Mouse (Mus musculus) intestine, embryonic 15.5 days (tissue): ENCODE measurements around the gene Gm14443. TPM values are rescaled to one million over a fixed set of nuclear protein-coding genes. Genes with fewer than 3 reads are reported as not detected.
"Not testable (repeated sequence)": the region's sequence is repeated elsewhere in the genome, so short reads cannot be mapped to it uniquely, and the experiment has no call there.

Experiments used
- ATAC-seq: fragments of 200-750 bp; cut with Nextera tagmentation; 2 replicates; pipeline ENCODE4 v1.8.0; 2017; ENCODE audit warnings: moderate TSS enrichment, moderate library complexity
- H3K27ac ChIP-seq: fragments of 300-500 bp; sonication (generic); 2 replicates; pipeline ENCODE4 v1.5.1; 2015; ENCODE audit warnings: mild to moderate bottlenecking, inconsistent platforms
- H3K27me3 ChIP-seq: fragments of 300-500 bp; sonication (generic); replicated peaks from 2 replicates; pipeline ENCODE4 v1.6.1; 2015; ENCODE audit warnings: inconsistent platforms
- H3K36me3 ChIP-seq: fragments of 300-500 bp; sonication (generic); 2 replicates; pipeline ENCODE4 v1.6.1; 2015; ENCODE audit warnings: inconsistent platforms
- H3K4me1 ChIP-seq: fragments of 300-500 bp; sonication (generic); replicated peaks from 2 replicates; pipeline ENCODE4 v1.6.1; 2015; ENCODE audit warnings: inconsistent platforms
- H3K4me2 ChIP-seq: fragments of 300-500 bp; sonication (generic); replicated peaks from 2 replicates; pipeline ENCODE4 v1.6.1; 2015; ENCODE audit warnings: mild to moderate bottlenecking, inconsistent platforms
- H3K4me3 ChIP-seq: fragments of 300-500 bp; sonication (generic); replicated peaks from 2 replicates; pipeline ENCODE4 v1.5.1; 2015; ENCODE audit warnings: inconsistent platforms
- H3K9ac ChIP-seq: fragments of 300-500 bp; sonication (generic); 2 replicates; pipeline ENCODE4 v1.6.1; 2015; ENCODE audit warnings: inconsistent platforms
- H3K9me3 ChIP-seq: fragments of 300-500 bp; sonication (generic); 2 replicates; pipeline ENCODE4 v1.6.1; 2016; ENCODE audit warnings: inconsistent platforms
- WGBS: fragments of 180-500 bp; shearing (Covaris S2); methylation state at CpG from one replicate; pipeline ENCODE4 v1.1.7; 2015; 5-methylcytosine and 5-hydroxymethylcytosine counted together
- polyA plus RNA-seq: library from polyadenylated mRNA; unstranded; fragments of >200 nt; fragmentation: Nextera tagmentation; extraction: Ambion mirVana; gene quantifications from 2 replicates; pipeline ENCODE4 v1.2.1, GENCODE M21; 2015

The Gm14443 gene
- 0.53 and 0.59 TPM in 2 replicates for polyA plus RNA-seq

DNA sequence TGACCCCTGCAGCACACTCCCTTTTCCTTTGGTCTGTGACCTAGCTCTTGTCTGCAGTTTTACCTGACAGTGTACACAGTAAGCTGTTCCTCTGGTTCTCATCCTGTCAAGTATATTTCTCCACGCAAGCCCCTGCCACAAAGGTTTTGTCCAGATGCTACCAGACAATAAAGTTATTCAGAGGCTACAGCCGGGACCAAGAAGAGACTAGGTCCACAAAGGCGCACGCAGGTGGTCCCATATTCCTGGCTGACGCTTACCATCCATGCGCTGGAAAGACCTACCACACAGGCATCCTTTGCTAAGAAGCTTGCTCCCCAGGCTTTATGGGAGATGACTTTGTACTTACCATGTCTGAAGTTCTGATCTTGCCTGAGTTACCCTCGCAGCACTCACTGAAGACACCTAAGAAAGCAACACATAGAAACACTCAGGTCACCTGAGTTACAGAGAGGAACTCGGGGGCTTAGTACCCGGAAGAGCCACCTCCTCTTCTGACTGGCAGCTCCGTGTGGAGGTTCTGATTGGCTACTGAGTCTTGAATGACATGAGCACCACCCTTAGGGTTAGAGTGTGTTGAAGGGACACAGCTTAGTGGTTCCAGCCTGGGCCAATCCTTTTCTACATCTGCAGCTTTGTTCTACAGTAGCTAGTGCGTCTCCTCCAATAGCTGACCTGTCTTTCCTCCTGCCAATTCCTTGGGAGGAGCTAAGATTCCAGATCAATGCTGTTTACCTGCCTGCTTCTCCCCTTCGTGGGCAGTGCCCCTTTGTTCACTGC lies at the start of gene Gm14443:
Gene Gm14443, minus strand, starts transcription at position 471 of the 780 bp plus-strand sequence.
- not testable (repeated sequence) for ATAC-seq, H3K4me2 ChIP-seq, H3K27ac ChIP-seq, H3K4me3 ChIP-seq, H3K9ac ChIP-seq, H3K27me3 ChIP-seq, H3K9me3 ChIP-seq, H3K36me3 ChIP-seq, H3K4me1 ChIP-seq
- 73% methylated on average over 12 of the region's 12 CpGs for WGBS

DNA sequence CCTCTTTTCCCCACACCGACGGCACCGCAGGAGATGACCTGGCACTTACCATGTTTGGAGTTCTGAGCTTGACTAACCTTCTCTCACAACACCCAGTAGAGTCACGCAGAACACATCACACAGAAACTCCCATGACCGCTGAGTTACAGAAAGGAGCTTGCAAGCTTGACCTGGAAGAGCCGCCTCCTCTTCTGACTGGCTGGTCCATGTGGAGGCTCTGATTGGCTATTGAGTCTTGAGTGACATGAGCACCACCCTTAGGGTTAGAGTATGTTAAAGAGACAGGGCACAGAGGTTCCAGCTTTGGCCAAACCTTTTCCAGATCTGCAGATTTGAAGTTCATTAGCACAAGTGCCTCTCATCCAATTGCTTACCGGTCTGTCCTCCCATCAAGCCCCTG lies 31.1 kb upstream of the Gm14443 start, which contains the start of gene Gm14391:
Gene Gm14391, minus strand, starts transcription at position 186 of the 400 bp plus-strand sequence.
- H3K4me2 ChIP-seq, H3K9me3 ChIP-seq, H3K9ac ChIP-seq, H3K27ac ChIP-seq, H3K4me1 ChIP-seq, H3K4me3 ChIP-seq, ATAC-seq, H3K36me3 ChIP-seq, H3K27me3 ChIP-seq: not testable (repeated sequence)
- no CpG with 5 or more reads among the region's 7 CpGs for WGBS

DNA sequence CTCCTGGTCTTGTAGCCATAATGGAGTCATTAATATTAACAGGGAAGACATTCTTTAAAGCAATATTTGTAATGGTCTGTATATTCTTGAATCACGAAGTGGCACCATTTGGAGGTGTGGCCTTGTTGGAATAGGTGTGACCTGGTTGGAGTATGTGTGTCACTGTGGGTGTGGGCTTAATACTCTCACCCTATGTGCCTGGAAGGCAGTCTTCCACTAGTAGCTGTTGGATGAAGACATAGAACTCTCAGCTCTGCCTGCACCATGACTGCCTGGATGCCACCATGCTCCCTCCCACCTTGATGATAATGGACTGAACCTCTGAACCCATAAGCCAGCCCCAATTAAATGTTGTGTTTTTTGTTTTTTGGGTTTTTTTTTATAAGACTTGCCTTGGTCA lies 3.3 kb upstream of the Gm14443 start:
- H3K36me3 ChIP-seq, H3K4me3 ChIP-seq, H3K4me1 ChIP-seq, H3K27ac ChIP-seq, H3K9me3 ChIP-seq, H3K27me3 ChIP-seq, ATAC-seq, H3K9ac ChIP-seq, H3K4me2 ChIP-seq: not testable (repeated sequence)
- WGBS, result 43% methylated on average over 1 of the region's 1 CpGs

DNA sequence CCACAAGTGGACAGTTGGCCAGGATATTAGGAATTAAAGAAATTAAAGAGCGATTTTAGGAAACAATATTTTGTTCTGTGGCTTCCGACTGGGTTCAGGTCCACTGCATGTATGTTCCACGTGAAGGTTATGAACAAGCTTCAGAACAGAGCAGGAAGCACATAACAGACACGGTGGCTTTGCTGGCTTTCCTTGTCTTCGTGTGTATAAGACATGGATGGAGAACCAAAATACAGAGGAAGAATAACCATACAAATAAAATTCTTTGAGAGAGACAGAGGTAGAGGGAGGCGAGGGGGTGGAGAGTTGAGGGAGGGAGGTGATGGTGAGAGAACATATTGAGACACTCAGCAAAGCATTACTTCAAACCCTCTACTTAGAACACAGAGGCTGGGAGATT lies 641 bp upstream of the Gm14443 start:
- Histone ChIP-seq H3K27ac (no peak overlapping the region), H3K9me3 (no peaks in the 10 kb centered on the region), H3K9ac (no peak overlapping the region), H3K36me3 (no peaks in the 10 kb centered on the region), H3K4me2 (no peak overlapping the region), H3K4me1 (no peaks in the 10 kb centered on the region), H3K4me3 (no peak overlapping the region), H3K27me3 (no peaks in the 10 kb centered on the region)
- 84% methylated on average over 6 of the region's 6 CpGs for WGBS
- ATAC-seq, result no peak

DNA sequence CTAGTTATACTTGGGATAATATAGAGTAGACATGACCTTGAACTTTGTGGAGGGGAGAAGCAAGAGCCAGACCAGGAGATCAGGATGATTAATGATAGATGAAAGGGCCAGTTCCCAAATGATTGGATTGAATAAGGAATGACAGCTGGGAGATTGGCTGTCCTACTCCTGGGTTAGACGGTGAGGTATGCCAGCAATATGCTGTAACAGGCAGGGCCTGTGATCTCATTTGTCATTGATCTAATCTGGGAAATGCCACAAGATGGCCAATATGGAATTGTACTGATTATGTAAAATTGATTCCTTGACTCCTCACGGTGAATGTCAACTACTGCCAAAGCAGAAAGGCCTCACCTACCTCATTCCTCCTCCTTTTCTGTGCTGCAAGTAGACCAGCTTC lies 1.6 kb downstream of the Gm14443 start:
- H3K36me3 ChIP-seq, H3K4me2 ChIP-seq, H3K27me3 ChIP-seq, H3K27ac ChIP-seq, ATAC-seq, H3K4me3 ChIP-seq, H3K4me1 ChIP-seq, H3K9me3 ChIP-seq, H3K9ac ChIP-seq: not testable (repeated sequence)
- 87% methylated on average over 2 of the region's 2 CpGs for whole genome bisulfite sequencing

DNA sequence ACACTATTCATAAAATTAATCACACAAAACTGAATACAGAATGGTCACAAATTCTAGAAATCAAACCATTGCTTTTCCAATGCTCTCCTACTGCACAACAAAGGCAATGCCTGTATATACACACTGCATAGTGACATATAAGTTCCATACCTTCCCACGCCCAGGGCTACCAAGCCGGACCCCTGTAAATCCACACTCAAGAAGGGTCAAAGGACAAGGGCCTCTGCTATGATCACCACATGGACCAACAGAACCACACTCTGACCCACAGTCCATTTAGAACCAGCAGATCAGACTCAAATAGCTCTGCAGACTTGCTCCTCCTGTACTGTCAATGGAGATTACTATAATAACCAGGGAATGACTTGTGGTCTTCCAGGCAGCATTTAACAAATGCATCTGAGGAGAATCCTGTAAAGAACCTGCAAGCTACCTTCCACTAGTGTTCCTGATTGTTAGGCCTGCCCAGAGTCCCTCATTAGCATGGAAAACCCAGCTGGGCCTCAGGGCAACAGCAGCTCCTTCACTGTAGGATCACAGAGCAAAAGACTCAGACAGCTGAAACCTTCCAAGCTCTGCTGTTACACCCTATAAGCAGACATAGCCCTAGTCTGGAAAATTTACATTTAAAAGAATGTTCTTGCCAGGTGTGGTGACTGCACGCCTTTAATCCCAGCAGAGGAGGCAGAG lies 2.6 kb downstream of the Gm14443 start:
- not testable (repeated sequence) for ATAC-seq, H3K4me2 ChIP-seq, H3K4me3 ChIP-seq, H3K9me3 ChIP-seq, H3K27ac ChIP-seq, H3K27me3 ChIP-seq, H3K36me3 ChIP-seq, H3K4me1 ChIP-seq, H3K9ac ChIP-seq
- WGBS, result 89% methylated on average over 3 of the region's 3 CpGs

DNA sequence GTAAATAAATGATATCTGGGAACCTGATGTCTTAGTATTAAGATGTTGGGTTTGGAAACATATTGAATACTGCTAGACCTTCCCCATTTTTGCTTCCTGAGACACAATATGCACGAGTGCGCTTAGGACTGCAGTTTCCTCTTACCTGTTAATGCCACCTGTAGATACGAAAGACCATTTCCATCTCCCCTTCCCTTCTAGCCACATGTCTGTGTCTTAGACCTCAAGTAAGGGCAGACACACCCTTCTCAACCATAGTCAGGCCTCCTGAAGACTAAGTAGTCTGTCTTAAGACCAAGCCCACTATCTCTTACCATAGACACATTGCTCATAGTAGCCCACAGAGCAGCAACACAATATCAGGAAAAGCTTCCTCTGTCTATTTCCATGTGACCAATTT lies 3.5 kb downstream of the Gm14443 start:
- 87% methylated on average over 3 of the region's 3 CpGs for WGBS
- ATAC-seq, result no peak
- H3K27me3 ChIP-seq, result no peaks in the 10 kb centered on the region
- no peaks in the 10 kb centered on the region for H3K36me3 ChIP-seq
- no peaks in the 10 kb centered on the region for H3K9me3 ChIP-seq
- no peak overlapping the region for H3K4me3 ChIP-seq
- H3K4me1 ChIP-seq, result no peaks in the 10 kb centered on the region
- no peak overlapping the region for H3K9ac ChIP-seq
- H3K4me2 ChIP-seq, result no peak overlapping the region
- H3K27ac ChIP-seq, result no peak overlapping the region

DNA sequence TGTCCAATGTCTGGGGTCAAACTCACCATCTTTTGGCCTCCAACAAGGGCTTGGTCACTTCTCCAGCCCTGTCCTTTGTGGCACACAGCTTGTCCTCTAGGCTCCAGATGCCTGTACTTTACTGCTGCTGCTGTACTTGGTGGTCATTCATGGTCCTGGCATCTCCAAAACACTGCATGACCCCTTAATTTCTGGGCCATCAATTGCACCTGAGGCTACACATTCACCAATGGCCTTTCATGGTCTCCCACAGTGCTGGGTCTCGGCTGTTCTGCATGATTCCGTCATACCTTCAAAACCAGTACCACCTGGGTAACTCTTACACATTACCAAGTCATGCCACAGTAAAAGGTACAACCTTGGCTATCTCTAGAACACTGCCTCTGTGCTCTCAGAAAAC lies 8.8 kb downstream of the Gm14443 start:
- not testable (repeated sequence) for H3K4me1 ChIP-seq, ATAC-seq, H3K27me3 ChIP-seq, H3K4me2 ChIP-seq, H3K27ac ChIP-seq, H3K9ac ChIP-seq, H3K4me3 ChIP-seq, H3K36me3 ChIP-seq, H3K9me3 ChIP-seq
- WGBS, result 77% methylated on average over 2 of the region's 2 CpGs

DNA sequence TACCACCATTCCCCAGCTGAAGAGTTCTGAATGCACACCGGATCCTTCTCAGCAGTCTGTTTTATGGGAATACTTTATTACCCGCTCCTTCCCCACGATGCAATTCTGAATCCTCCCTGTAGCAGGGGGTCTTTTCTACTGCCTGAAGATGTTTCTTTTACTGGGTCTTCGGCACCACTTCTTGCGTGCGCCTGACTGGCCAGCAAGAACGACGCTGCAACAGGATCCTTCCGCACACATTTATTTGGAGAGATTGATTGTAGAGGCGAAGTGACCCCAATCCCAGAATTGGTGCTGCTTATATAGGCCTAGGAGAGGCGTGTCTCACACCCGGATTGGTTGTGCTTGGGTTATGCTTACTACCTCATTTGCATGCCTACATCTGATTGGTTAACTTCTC lies 10.6 kb downstream of the Gm14443 start:
- not testable (repeated sequence) for H3K27ac ChIP-seq, H3K4me2 ChIP-seq, H3K9me3 ChIP-seq, H3K36me3 ChIP-seq, H3K27me3 ChIP-seq, ATAC-seq, H3K4me3 ChIP-seq, H3K4me1 ChIP-seq, H3K9ac ChIP-seq
- 92% methylated on average over 12 of the region's 12 CpGs for WGBS

DNA sequence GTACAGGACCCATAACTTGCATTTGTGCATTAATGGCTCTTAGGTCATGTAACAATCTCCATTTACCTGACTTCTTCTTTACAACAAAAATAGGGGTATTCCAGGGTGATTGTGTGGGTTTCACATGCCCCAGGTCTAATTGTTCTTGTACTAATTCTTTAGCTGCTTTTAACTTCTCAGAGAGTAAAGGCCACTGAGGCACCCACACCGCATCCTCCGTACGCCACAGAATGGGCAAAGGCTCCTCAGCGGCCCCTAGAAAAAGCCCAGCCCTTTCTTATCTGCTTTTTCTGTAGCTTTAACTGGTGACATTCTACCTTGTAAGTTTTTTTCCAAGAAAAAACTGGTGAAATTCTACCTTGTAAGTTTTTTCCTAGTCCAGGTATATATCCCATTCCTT lies 14.2 kb downstream of the Gm14443 start:
- H3K4me3 ChIP-seq, H3K9me3 ChIP-seq, H3K36me3 ChIP-seq, H3K27me3 ChIP-seq, H3K27ac ChIP-seq, H3K4me2 ChIP-seq, H3K9ac ChIP-seq, ATAC-seq, H3K4me1 ChIP-seq: not testable (repeated sequence)
- 84% methylated on average over 4 of the region's 4 CpGs for WGBS

DNA sequence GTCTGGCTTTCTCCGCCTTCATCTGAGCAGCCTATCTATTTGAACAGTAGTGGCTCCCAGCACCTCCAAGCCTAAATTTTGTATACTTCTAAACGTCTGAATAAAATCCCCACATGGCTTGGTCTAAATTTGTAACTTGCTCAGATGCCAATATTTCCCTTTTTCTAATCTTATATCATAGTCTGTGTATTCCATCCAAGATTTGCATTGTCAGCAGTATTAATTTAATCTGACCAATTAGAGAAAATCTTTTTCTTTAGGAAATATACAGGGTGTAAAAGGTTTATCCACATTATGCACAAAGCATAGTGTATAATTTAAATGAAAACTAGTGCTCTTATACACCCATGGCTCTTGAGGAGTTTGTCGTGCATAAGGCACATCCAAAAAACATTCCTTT lies 17.0 kb downstream of the Gm14443 start:
- H3K27ac ChIP-seq, result no peak overlapping the region
- no peak overlapping the region for H3K4me3 ChIP-seq
- H3K36me3 ChIP-seq, result no peaks in the 10 kb centered on the region
- H3K4me1 ChIP-seq, result no peaks in the 10 kb centered on the region
- H3K27me3 ChIP-seq, result no peaks in the 10 kb centered on the region
- no peaks in the 10 kb centered on the region for H3K9me3 ChIP-seq
- WGBS, result 86% methylated on average over 3 of the region's 3 CpGs
- H3K4me2 ChIP-seq, result no peak overlapping the region
- H3K9ac ChIP-seq, result no peak overlapping the region
- no peak for ATAC-seq

DNA sequence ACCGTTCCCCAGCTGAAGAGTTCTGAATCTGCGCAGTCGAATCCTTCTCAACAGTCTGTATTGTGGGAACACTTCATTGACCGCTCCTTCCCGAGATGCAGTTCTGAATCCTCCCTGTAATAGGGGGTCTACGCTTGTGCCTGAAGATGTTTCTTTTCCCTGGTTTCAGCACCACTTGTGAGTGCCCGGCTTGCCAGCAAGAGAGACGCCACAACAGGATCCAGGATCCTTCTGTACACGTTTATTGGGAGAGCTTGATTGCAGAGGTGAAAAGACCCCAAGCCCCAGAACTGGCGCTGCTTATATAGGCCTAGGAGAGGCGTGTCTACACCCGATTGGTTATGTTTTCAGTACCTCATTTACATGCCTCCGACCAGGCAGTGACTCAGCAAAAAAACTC lies 19.0 kb downstream of the Gm14443 start:
- Histone ChIP-seq H3K36me3 (no peaks in the 10 kb centered on the region), H3K27ac (no peak overlapping the region), H3K4me1 (no peaks in the 10 kb centered on the region), H3K4me2 (no peak overlapping the region), H3K9ac (no peak overlapping the region), H3K27me3 (no peaks in the 10 kb centered on the region), H3K4me3 (no peak overlapping the region), H3K9me3 (no peaks in the 10 kb centered on the region)
- no peak for ATAC-seq
- WGBS, result 93% methylated on average over 13 of the region's 13 CpGs

DNA sequence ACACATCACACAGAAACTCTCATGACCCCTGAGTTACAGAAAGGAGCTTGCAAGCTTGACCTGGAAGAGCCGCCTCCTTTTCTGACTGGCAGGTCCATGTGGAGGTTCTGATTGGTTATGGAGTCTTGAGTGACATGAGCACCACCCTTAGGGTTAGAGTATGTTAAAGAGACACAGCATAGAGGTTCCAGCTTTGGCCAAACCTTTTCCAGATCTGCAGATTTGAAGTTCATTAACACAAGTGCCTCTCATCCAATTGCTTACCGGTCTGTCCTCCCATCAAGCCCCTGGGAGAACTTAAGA lies 33.7 kb downstream of the Gm14443 start, which contains the start of gene Gm14399:
Gene Gm14399, minus strand, starts transcription at position 20 of the 303 bp plus-strand sequence.
- WGBS, result 9% methylated on average over 1 of the region's 2 CpGs
- not testable (repeated sequence) for H3K36me3 ChIP-seq, ATAC-seq, H3K27me3 ChIP-seq, H3K27ac ChIP-seq, H3K9me3 ChIP-seq, H3K4me1 ChIP-seq
- peak within 1 kb of the TSS; percentile 30; the same call in 1 of the 2 replicates for H3K9ac ChIP-seq
- H3K4me2 ChIP-seq, result peak within 1 kb of the TSS; percentile 49
- peak within 1 kb of the TSS; percentile 49 for H3K4me3 ChIP-seq
